Mouse (Mus musculus) liver, embryonic 14.5 days (tissue): Measurements from ENCODE around the gene Plau. TPM values are rescaled to one million over a fixed set of nuclear protein-coding genes. Genes with fewer than 3 reads are reported as not detected.

ENCODE experiments used
- ATAC-seq: fragments of 200-750 bp; cut with Nextera tagmentation; 2 replicates; pipeline ENCODE4 v1.8.0; 2017; ENCODE audit warnings: moderate number of reproducible peaks, mild to moderate bottlenecking, moderate library complexity; ENCODE audit not compliant: insufficient read depth
- DNase-seq, 3 experiments: peaks; one replicate each; pipeline ENCODE4 v3.0.0-alpha.2; 2012 to 2013; ENCODE audit warnings: low read depth in 3 of 3, low spot score in 3 of 3
- H3K27ac ChIP-seq: fragments of 300-500 bp; sonication (generic); 2 replicates; pipeline ENCODE4 v1.5.1; 2014; ENCODE audit warnings: moderate library complexity, mild to moderate bottlenecking, control low read depth, inconsistent platforms
- H3K27me3 ChIP-seq: fragments of 300-500 bp; sonication (generic); 2 replicates; pipeline ENCODE4 v1.6.1; 2014; ENCODE audit warnings: mild to moderate bottlenecking, low read length, moderate library complexity; ENCODE audit not compliant: control insufficient read depth, insufficient read depth
- H3K36me3 ChIP-seq: fragments of 300-500 bp; sonication (generic); replicated peaks from 2 replicates; pipeline ENCODE4 v1.6.1; 2014; ENCODE audit warnings: low read depth; ENCODE audit not compliant: control insufficient read depth, insufficient read depth
- H3K4me1 ChIP-seq, 2 experiments: fragments of 200-500 bp in 1 of 2; fragments of 300-500 bp in 1 of 2; sonication (generic) in 1 of 2; replicated peaks; 2 replicates each; pipeline ENCODE4 v1.6.1; 2012 to 2014; ENCODE audit warnings: antibody characterized with exemption in 1 of 2, inconsistent platforms in 1 of 2, low read length in 1 of 2; ENCODE audit not compliant: control insufficient read depth in 2 of 2, insufficient read depth in 2 of 2
- H3K4me2 ChIP-seq: fragments of 300-500 bp; sonication (generic); 2 replicates; pipeline ENCODE4 v1.6.1; 2014; ENCODE audit warnings: low read depth, mild to moderate bottlenecking, control low read depth, moderate library complexity
- H3K4me3 ChIP-seq, 2 experiments: fragments of 200-500 bp in 1 of 2; fragments of 300-500 bp in 1 of 2; sonication (generic) in 1 of 2; 2 replicates each; pipeline ENCODE4 v1.5.1; 2012 to 2014; ENCODE audit warnings: low read depth in 2 of 2, low read length in 2 of 2, mild to moderate bottlenecking in 2 of 2, control low read depth in 1 of 2, inconsistent platforms in 1 of 2, moderate library complexity in 1 of 2; ENCODE audit not compliant: insufficient read depth in 1 of 2
- H3K9ac ChIP-seq: fragments of 300-500 bp; sonication (generic); replicated peaks from 2 replicates; pipeline ENCODE4 v1.6.1; 2014; ENCODE audit warnings: mild to moderate bottlenecking, control low read depth, moderate library complexity
- H3K9me3 ChIP-seq: fragments of 300-500 bp; sonication (generic); 2 replicates; pipeline ENCODE4 v1.6.1; 2016; ENCODE audit warnings: low read length, mixed read lengths; ENCODE audit not compliant: control insufficient read depth
- CTCF ChIP-seq: IDR thresholded peaks from 2 replicates; pipeline ENCODE4 v1.5.1; 2016; ENCODE audit warnings: antibody characterized with exemption, low read depth, control low read depth
- EP300 ChIP-seq: IDR thresholded peaks from 2 replicates; pipeline ENCODE4 v1.6.1; 2016; ENCODE audit warnings: antibody characterized with exemption, low read depth
- WGBS: fragments of 180-500 bp; shearing (Covaris S2); extraction: QIAGEN DNeasy Blood & Tissue Kit; methylation state at CpG from one replicate; pipeline ENCODE4 v1.1.7; 2014; ENCODE audit not compliant: insufficient replicate concordance; 5-methylcytosine and 5-hydroxymethylcytosine counted together
- polyA plus RNA-seq, 2 experiments: library from polyadenylated mRNA; depleted of rRNA in 1 of 2; stranded (reverse) in 1 of 2; unstranded in 1 of 2; fragments of >200 nt; fragmentation: Nextera tagmentation in 1 of 2; extraction: Ambion mirVana in 1 of 2; gene quantifications; 2 replicates each; pipeline versions ENCODE4 v1.2.1 to v1.2.3; 2012 to 2014

The Plau gene
- polyA plus RNA-seq (2012; rRNA removed) = 0.74 and 1.3 TPM in 2 replicates
- polyA plus RNA-seq (2014; fragmentation: Nextera tagmentation; extraction: Ambion mirVana) = 0.43 and 0.57 TPM in 2 replicates

GRCm38 (mm10) chr14:20836171-20836904, at the start of gene Plau:
Gene Plau (plus strand): TSS chr14:20836660.
- H3K4me1 ChIP-seq = peaks cover 0 to 3% of the 10 kb centered on the region in 2 experiments; a peak in 1 of 4 replicates
- no peak within 1 kb of the TSS for H3K27ac ChIP-seq
- 2% methylated on average over 33 of the region's 33 CpGs for WGBS
- ATAC-seq = peak; percentile 50; the same call in 1 of the 2 replicates
- DNase-seq = peak in 1 of 3 experiments; percentile 19
- H3K36me3 ChIP-seq = no peaks in the 10 kb centered on the region
- peaks cover 14% of the 10 kb centered on the region; the same call in 1 of the 2 replicates for H3K27me3 ChIP-seq
- TF ChIP-seq EP300 (no peak), CTCF (no peak)
- H3K4me2 ChIP-seq = peak within 1 kb of the TSS; percentile 68
- no peak within 1 kb of the TSS for H3K9ac ChIP-seq
- H3K9me3 ChIP-seq = no peaks in the 10 kb centered on the region
- peak within 1 kb of the TSS; percentile 45 to 46 for H3K4me3 ChIP-seq

- WGBS = 59% methylated on average over 3 of the region's 3 CpGs
- no peak for TF ChIP-seq CTCF
- no peak for TF ChIP-seq EP300
- no peaks in the 10 kb centered on the region for H3K36me3 ChIP-seq
- H3K4me1 ChIP-seq = peaks cover 0 to 24% of the 10 kb centered on the region in 2 experiments; a peak in 2 of 4 replicates
- DNase-seq = no peak
- H3K27me3 ChIP-seq = no peaks in the 10 kb centered on the region
- no peak overlapping the region for H3K4me3 ChIP-seq
- ATAC-seq = no peak
- no peak overlapping the region for H3K9ac ChIP-seq
- no peak overlapping the region for H3K4me2 ChIP-seq
- no peaks in the 10 kb centered on the region for H3K9me3 ChIP-seq
- H3K27ac ChIP-seq = no peak overlapping the region
These were observed 48.3 kb upstream of the Plau start for GRCm38 (mm10) chr14:20788151-20788550.

GRCm38 (mm10) chr14:20789593-20789992, 46.9 kb upstream of the Plau start:
- peaks cover 0 to 21% of the 10 kb centered on the region in 2 experiments; a peak in 3 of 4 replicates for H3K4me1 ChIP-seq
- H3K36me3 ChIP-seq = no peaks in the 10 kb centered on the region
- ATAC-seq (no peak), DNase-seq (no peak)
- TF ChIP-seq CTCF (no peak), EP300 (no peak)
- WGBS = 73% methylated on average over 4 of the region's 4 CpGs
- H3K27ac ChIP-seq = no peak overlapping the region
- no peaks in the 10 kb centered on the region for H3K9me3 ChIP-seq
- no peak overlapping the region for H3K4me3 ChIP-seq
- no peaks in the 10 kb centered on the region for H3K27me3 ChIP-seq
- no peak overlapping the region for H3K4me2 ChIP-seq
- no peak overlapping the region for H3K9ac ChIP-seq

GRCm38 (mm10) chr14:20790445-20790844, 46.0 kb upstream of the Plau start:
- no peak for ATAC-seq
- no peak overlapping the region for H3K27ac ChIP-seq
- no peaks in the 10 kb centered on the region for H3K27me3 ChIP-seq
- TF ChIP-seq EP300 (no peak), CTCF (no peak)
- H3K4me1 ChIP-seq = peaks cover 0 to 22% of the 10 kb centered on the region in 2 experiments; a peak in 3 of 4 replicates
- no peaks in the 10 kb centered on the region for H3K9me3 ChIP-seq
- H3K36me3 ChIP-seq = no peaks in the 10 kb centered on the region
- no peak overlapping the region for H3K4me2 ChIP-seq
- WGBS = 78% methylated on average over 5 of the region's 5 CpGs
- no peak overlapping the region for H3K4me3 ChIP-seq
- no peak overlapping the region for H3K9ac ChIP-seq
- no peak for DNase-seq

- TF ChIP-seq CTCF (no peak), EP300 (no peak)
- Histone ChIP-seq H3K9ac (no peak overlapping the region), H3K36me3 (no peaks in the 10 kb centered on the region), H3K4me3 (no peak overlapping the region), H3K4me2 (no peak overlapping the region), H3K9me3 (no peaks in the 10 kb centered on the region), H3K27me3 (no peaks in the 10 kb centered on the region), H3K27ac (no peak overlapping the region), H3K4me1 (peaks cover 0 to 20% of the 10 kb centered on the region in 2 experiments; a peak in 3 of 4 replicates)
- WGBS = 88% methylated on average over 6 of the region's 6 CpGs
- ATAC-seq = no peak
- no peak for DNase-seq
These were observed 45.5 kb upstream of the Plau start for GRCm38 (mm10) chr14:20790996-20791395.
